Mouse (Mus musculus) urinary bladder, postnatal 25 days (tissue): ENCODE data around the gene Cbr3.

Experiments
- DNase-seq: peaks from one replicate; pipeline ENCODE4 v3.0.0; 2022; ENCODE audit warnings: low spot score

Gene Cbr3

GRCm38 (mm10) chr16:93711411-93712188, 28.6 kb downstream of the Cbr3 start, which contains the start of gene Dop1b:
TSS of gene Dop1b (plus strand) at chr16:93711904.
- peak; percentile 100 for DNase-seq

- no peak for DNase-seq
Measured at GRCm38 (mm10) chr16:93712189-93712885, 29.3 kb downstream of the Cbr3 start.

GRCm38 (mm10) chr16:93712966-93713365, 30.0 kb downstream of the Cbr3 start:
- no peak for DNase-seq

GRCm38 (mm10) chr16:93714426-93714825, 31.4 kb downstream of the Cbr3 start:
- no peak for DNase-seq

- DNase-seq, result no peak
Measured at GRCm38 (mm10) chr16:93715826-93716225, 32.8 kb downstream of the Cbr3 start.

- peak; percentile 29 for DNase-seq
Measured at GRCm38 (mm10) chr16:93717299-93717703, 34.3 kb downstream of the Cbr3 start.

GRCm38 (mm10) chr16:93721771-93722170, 38.8 kb downstream of the Cbr3 start:
- no peak for DNase-seq

GRCm38 (mm10) chr16:93722476-93722875, 39.5 kb downstream of the Cbr3 start:
- no peak for DNase-seq

GRCm38 (mm10) chr16:93725417-93726144, 42.6 kb downstream of the Cbr3 start:
- no peak for DNase-seq

- DNase-seq, result no peak
Measured at GRCm38 (mm10) chr16:93726186-93726585, 43.2 kb downstream of the Cbr3 start.

- no peak for DNase-seq
Measured at GRCm38 (mm10) chr16:93728676-93729075, 45.7 kb downstream of the Cbr3 start.

- no peak for DNase-seq
Measured at GRCm38 (mm10) chr16:93729801-93730721, 47.0 kb downstream of the Cbr3 start.

GRCm38 (mm10) chr16:93731310-93731709, 48.3 kb downstream of the Cbr3 start:
- no peak for DNase-seq

GRCm38 (mm10) chr16:93732875-93733569, 50.0 kb downstream of the Cbr3 start:
- peak; percentile 23 for DNase-seq

- no peak for DNase-seq
Measured at GRCm38 (mm10) chr16:93739251-93739650, 56.2 kb downstream of the Cbr3 start.
